Mouse (Mus musculus): ENCODE data around the gene Dmtf1. TPM values are rescaled to one million over a fixed set of nuclear protein-coding genes. Genes with fewer than 3 reads are reported as not detected.
A peak's percentile ranks its signal among the peaks of the same experiment; 100 is the strongest.

Dmtf1 gene
- polyA plus RNA-seq, 1 experiment from 2014 or later, result 20.3 TPM

DNA sequence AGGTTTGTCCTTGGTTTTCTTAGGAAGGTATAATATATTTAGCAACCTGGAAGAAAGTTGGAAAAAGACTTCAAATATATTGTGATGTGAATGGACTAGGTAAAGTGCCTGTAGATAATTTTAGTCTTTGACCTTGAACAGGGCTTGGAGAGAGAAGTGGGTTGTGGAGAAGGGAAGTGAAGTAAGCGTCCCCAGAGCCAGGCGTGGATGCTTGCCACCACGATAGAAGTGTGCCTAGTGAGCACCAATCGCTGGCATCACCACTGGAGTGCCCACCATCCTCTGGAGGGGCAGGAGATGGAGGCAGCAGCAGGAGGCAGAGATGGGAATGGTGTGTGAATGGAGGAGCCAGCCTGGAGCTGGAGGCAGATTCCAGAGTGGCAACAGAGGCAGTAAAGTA, 68.1 kb downstream of the Dmtf1 start:
- Histone ChIP-seq H3K36me3 (ENCODE audit: inconsistent target) (no peaks in the 10 kb centered on the region), H3K79me2 (ENCODE audit: inconsistent target) (no peaks in the 10 kb centered on the region), H3K27ac (no peak overlapping the region), H3K4me3 (ENCODE audit: inconsistent target) (no peak overlapping the region)
- 16% methylated on average over 4 of the region's 4 CpGs for WGBS (ENCODE audit: missing documents)

DNA sequence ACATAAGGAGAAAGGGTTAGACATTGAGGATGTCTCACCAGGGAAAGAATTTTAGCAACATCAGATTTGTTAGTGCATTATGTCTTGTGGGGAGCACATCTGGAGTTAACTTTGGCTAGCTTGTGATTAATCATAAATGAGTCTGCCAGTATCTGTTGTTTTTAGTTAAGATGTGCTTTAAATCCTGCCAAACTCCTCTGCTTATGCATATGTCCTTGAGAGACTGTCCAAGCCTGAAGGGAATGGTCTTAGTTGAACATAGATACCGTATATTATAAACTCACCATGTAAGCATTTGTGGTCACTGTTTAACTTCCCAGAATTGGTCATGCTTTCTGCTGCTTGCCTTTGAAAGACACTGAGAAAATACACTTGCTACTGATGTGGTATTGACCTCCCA, 68.9 kb downstream of the Dmtf1 start:
- H3K27ac ChIP-seq, result no peak overlapping the region
- no peaks in the 10 kb centered on the region for H3K79me2 ChIP-seq (ENCODE audit: inconsistent target)
- WGBS (ENCODE audit: missing documents), result 50% methylated on average over 1 of the region's 1 CpGs
- H3K4me3 ChIP-seq (ENCODE audit: inconsistent target), result no peak overlapping the region
- no peaks in the 10 kb centered on the region for H3K36me3 ChIP-seq (ENCODE audit: inconsistent target)

DNA sequence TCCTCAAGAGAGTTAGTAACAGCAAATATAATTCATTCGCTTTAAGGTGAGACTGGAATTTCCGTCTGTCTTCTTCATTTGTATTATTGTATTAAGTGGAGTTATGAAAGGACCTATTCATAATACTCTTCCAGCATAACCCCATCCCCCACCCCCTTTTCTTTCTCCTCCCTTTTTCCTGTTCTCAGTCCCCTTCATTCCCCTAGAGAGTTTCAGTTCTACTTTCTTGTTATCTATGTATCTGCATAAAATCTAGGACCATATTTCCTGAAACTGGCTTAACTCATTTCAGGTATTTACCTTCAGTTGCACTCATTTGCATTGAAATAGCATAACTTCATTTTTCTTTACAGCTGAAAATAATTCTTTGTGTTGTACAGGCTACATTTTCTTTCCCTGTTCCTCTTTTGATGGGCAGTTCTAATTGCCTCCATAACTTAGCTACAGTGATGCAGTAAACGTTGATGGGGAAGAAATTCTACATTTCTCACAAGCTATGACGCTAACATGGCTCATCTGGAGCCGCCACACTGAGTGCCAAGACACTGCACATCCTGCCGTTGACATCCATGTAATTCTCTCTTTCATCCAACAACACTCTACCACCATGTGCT, 71.0 kb downstream of the Dmtf1 start:
- 81% methylated on average over 6 of the region's 6 CpGs for WGBS (ENCODE audit: missing documents)
- H3K4me3 ChIP-seq (ENCODE audit: inconsistent target), result no peak overlapping the region
- H3K36me3 ChIP-seq (ENCODE audit: inconsistent target), result no peaks in the 10 kb centered on the region
- H3K79me2 ChIP-seq (ENCODE audit: inconsistent target), result no peaks in the 10 kb centered on the region
- H3K27ac ChIP-seq, result no peak overlapping the region

DNA sequence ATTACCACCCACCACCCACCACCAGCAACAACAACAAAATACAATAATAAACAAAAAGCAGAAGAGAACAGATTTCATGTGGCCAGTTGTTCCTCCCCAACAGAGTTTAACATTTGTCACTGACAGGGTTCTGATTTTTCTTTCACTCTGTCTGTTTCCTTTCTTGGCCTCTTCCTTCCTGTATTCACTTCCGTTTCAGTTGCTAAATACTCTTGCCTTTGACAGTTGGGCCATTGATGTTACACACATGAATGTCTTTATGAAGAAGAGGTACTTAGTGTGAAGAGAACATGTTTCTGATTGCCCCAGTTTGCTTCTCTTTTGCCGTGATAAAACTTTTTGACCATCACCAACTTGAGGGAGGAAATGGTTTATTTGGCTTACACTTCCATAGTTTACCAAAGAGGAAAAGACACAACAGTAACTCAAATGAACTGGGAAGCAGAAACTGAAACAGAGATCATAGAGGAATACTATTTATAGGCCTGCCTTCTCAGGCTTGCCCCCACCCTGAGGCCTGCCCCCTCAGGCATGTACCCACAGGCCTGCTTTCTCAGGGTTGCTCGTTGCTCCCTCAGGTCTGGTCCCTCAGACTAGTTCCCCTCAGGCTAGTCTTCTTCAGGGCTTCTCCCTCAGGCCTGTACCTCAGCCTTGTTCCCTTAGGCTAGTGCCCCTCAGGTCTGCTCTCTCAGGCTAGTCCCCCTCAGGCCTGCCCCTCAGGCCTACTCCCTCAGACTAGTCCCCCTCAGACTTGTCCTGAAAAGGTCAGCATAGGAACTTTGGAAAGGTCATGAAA, 74.5 kb downstream of the Dmtf1 start:
- no peaks in the 10 kb centered on the region for H3K36me3 ChIP-seq (ENCODE audit: inconsistent target)
- WGBS (ENCODE audit: missing documents), result 0% methylated on average over 3 of the region's 3 CpGs
- H3K79me2 ChIP-seq (ENCODE audit: inconsistent target), result no peaks in the 10 kb centered on the region
- peak overlapping the region; percentile 93 for H3K27ac ChIP-seq
- H3K4me3 ChIP-seq (ENCODE audit: inconsistent target), result no peak overlapping the region

DNA sequence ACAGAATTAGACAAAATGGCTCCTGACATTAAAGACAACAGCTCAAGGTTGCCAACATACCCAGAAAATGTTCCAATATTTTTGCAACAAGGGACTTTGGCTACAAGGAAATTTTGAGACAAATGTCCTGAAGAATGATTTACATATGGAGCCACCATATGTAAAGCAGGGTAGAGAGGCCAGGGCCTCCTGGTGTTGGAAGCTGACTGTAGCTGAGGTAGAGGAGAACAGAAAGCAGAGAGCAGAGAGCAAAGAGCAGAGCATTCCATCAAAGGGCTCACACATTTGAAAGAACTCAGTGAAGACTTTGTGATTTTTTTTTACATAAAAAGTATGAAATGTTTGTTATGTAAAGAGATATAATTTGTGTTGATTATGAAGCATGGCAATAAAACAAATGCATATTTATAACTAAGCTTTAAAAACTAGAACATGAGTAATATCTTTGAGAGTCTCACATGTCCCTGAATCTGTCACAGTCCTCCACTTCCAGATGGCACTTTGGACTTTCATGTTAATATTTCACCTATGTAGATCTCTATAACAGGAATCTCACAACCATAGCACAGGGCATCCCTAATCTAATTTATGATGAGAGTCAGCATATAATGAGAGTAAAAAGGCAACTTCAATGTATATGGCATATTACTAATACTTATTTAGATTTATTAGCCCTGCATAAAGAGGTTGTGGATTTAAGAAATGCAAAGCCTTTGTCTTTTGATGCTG, 81.6 kb downstream of the Dmtf1 start:
- H3K36me3 ChIP-seq (ENCODE audit: inconsistent target), result no peaks in the 10 kb centered on the region
- no peak overlapping the region for H3K27ac ChIP-seq
- no peaks in the 10 kb centered on the region for H3K79me2 ChIP-seq (ENCODE audit: inconsistent target)
- no peak overlapping the region for H3K4me3 ChIP-seq (ENCODE audit: inconsistent target)

DNA sequence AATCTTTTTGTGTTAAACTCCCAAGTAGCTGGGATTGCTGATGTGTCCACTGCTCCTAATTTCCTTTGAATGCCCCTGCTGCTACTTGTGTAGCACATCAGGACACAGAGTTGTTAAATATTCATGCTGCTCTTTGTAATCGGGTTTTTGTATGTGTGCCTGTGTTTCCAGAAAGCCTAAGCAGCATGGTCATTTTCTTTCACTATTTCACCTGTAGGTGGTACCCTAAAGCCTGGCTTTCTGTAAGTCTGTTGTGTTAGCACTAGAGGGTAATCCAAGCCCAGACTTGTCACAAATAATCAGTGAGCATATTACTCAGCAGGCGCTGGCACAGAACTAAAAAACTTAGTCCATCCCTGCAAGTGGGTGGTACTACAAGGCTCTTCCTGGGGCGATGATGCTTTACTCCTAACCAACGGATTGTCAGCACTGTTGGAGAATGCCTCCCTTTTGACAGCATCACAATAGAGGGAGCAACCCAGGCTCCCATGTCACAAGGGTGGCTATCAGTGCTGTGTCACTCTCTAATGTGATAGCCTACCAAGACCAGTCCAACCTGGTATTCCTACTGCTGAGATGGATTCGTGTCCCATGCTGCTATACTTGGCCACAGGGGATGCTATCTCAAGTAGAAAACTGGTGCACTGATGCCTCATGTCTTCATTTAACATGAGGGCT, 88.3 kb downstream of the Dmtf1 start:
- 86% methylated on average over 5 of the region's 5 CpGs for WGBS (ENCODE audit: missing documents)
- no peak overlapping the region for H3K4me3 ChIP-seq (ENCODE audit: inconsistent target)
- H3K36me3 ChIP-seq (ENCODE audit: inconsistent target), result no peaks in the 10 kb centered on the region
- no peak overlapping the region for H3K27ac ChIP-seq
- no peaks in the 10 kb centered on the region for H3K79me2 ChIP-seq (ENCODE audit: inconsistent target)

DNA sequence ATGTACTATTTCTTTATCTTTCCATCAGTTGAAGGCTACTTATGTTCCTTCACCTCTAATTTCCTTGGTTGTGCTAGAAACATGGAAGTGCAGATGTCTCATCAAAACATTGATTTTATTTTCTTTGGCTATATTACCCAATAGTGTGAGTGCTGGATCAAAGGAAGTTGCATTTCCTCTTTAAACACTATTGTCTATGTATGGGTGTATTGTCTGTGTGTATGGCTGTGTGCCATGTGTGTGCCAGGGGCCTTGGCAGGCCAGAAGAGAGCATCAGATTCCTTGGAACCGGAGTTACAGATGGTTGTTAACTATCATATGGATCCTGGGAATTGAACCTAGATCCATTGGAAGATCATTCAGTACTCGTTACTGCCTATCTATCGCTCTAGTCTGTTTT, 90.2 kb downstream of the Dmtf1 start:
- WGBS (ENCODE audit: missing documents), result 86% methylated on average over 3 of the region's 3 CpGs
- no peaks in the 10 kb centered on the region for H3K79me2 ChIP-seq (ENCODE audit: inconsistent target)
- H3K36me3 ChIP-seq (ENCODE audit: inconsistent target), result no peaks in the 10 kb centered on the region
- H3K4me3 ChIP-seq (ENCODE audit: inconsistent target), result no peak overlapping the region
- H3K27ac ChIP-seq, result no peak overlapping the region

DNA sequence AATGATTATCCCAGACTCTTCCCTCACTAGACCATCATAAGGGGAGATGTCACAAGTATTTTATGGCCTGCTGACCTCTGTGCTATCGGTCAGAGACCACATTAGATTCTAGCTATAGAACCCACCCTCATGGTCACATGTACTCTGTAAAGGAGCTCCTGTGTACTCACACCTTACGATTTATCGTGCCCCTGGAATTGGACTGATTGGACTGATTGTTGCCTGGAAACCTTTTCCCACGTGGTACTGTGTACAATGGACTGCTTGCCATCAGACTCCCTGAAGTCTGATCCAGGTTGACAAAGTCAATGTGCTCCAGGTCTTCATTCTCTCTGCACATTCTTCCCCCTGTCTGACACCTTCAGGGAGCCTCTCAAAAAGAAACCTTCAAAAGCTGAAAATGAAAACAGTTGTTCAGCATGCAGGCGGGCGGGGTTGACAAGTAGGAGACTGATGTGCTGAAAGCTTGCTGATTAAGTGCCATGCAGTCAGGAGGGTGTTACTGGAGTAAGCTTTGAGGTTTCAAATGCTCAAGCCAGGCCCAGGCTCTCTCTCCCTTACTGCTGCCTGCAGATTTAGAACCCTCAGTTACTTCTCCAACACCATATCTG, 91.9 kb downstream of the Dmtf1 start:
- Histone ChIP-seq H3K4me3 (ENCODE audit: inconsistent target) (no peak overlapping the region), H3K36me3 (ENCODE audit: inconsistent target) (no peaks in the 10 kb centered on the region), H3K27ac (peak overlapping the region; percentile 62), H3K79me2 (ENCODE audit: inconsistent target) (no peaks in the 10 kb centered on the region)
- WGBS (ENCODE audit: missing documents), result 95% methylated on average over 6 of the region's 6 CpGs

DNA sequence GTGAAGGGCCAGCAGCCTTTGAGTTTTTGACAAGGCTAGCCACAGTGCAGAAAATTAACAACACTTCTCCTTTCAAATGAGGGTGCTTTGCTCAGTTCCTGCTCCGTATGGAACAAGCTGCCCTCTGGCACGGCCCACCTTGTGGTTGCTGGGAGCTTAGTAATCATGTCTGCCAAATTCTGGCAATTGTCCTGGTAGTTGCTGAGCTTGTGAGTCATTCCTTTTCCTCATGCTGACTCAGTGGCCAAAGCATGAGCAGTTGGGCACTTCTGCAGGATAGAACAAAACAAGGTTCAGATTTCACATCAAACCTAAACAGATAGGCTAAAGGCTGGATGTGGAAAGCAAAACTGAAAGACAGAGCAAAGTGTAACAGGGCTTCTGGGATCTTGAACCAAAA, 92.7 kb downstream of the Dmtf1 start:
- no peaks in the 10 kb centered on the region for H3K36me3 ChIP-seq (ENCODE audit: inconsistent target)
- no peak overlapping the region for H3K4me3 ChIP-seq (ENCODE audit: inconsistent target)
- peak overlapping the region; percentile 62 for H3K27ac ChIP-seq
- no peaks in the 10 kb centered on the region for H3K79me2 ChIP-seq (ENCODE audit: inconsistent target)
- WGBS (ENCODE audit: missing documents), result 0% methylated on average over 2 of the region's 2 CpGs

Other genes with a start within 250 kb of the Dmtf1 start
- 25.7 to 32.6 TPM (median 28.5 TPM) in 3 replicates for gene Crot, start 164.5 kb downstream of the Dmtf1 start, polyA plus RNA-seq (2018)
- 31.1 to 44.4 TPM (median 36.5 TPM) in 3 replicates for gene Tmem243, start 61.1 kb downstream of the Dmtf1 start, polyA plus RNA-seq (2018)
- 0.21 to 0.53 TPM (median 0.40 TPM) in 3 replicates for gene 9330182L06Rik, start 104.3 kb upstream of the Dmtf1 start, polyA plus RNA-seq (2018)

Data from macrophage (primary cell).